Mouse (Mus musculus): ENCODE measurements at regions not wholly inside any gene's neighbourhood (a gene's known extent, or its start where the extent isn't known, plus 50 kb on each side); places are given as distances from the start of the nearest gene placed in this dataset.

- peak; percentile 37 for DNase-seq (ENCODE audit: low spot score)
Observed at GRCm38 (mm10) chr16:49278478-49278877, 221.2 kb downstream of the Myh15 start.

- peak; percentile 37 for DNase-seq (ENCODE audit: low spot score)
Observed at GRCm38 (mm10) chr16:49288096-49288714, 230.9 kb downstream of the Myh15 start.

- DNase-seq (ENCODE audit: low spot score), result peak; percentile 25
Observed at GRCm38 (mm10) chr16:49289200-49290079, 232.2 kb downstream of the Myh15 start.

GRCm38 (mm10) chr16:49303612-49304307 lies 246.5 kb downstream of the Myh15 start:
- DNase-seq (ENCODE audit: low spot score), result no peak

GRCm38 (mm10) chr16:49304354-49304753 lies 247.1 kb downstream of the Myh15 start:
- DNase-seq (ENCODE audit: low spot score), result no peak

GRCm38 (mm10) chr16:49317061-49317460 lies 259.8 kb downstream of the Myh15 start:
- no peak for DNase-seq (ENCODE audit: low spot score)

GRCm38 (mm10) chr16:49319047-49319678 lies 261.9 kb downstream of the Myh15 start:
- no peak for DNase-seq (ENCODE audit: low spot score)

- DNase-seq (ENCODE audit: low spot score), result no peak
Observed at GRCm38 (mm10) chr16:49319774-49320173, 262.5 kb downstream of the Myh15 start.

- DNase-seq (ENCODE audit: low spot score), result no peak
Observed at GRCm38 (mm10) chr16:49321951-49322350, 264.7 kb downstream of the Myh15 start.

GRCm38 (mm10) chr16:49330725-49331386 lies 273.6 kb downstream of the Myh15 start:
- DNase-seq (ENCODE audit: low spot score), result no peak

GRCm38 (mm10) chr16:49332107-49332722 lies 274.9 kb downstream of the Myh15 start:
- DNase-seq (ENCODE audit: low spot score), result no peak

- no peak for DNase-seq (ENCODE audit: low spot score)
Observed at GRCm38 (mm10) chr16:49335916-49336315, 278.6 kb downstream of the Myh15 start.

- no peak for DNase-seq (ENCODE audit: low spot score)
Observed at GRCm38 (mm10) chr16:49337948-49338347, 280.7 kb downstream of the Myh15 start.

- DNase-seq (ENCODE audit: low spot score), result no peak
Observed at GRCm38 (mm10) chr16:49358404-49358803, 301.1 kb downstream of the Myh15 start.

- DNase-seq (ENCODE audit: low spot score), result no peak
Observed at GRCm38 (mm10) chr16:49361731-49362130, 304.4 kb downstream of the Myh15 start.

- no peak for DNase-seq (ENCODE audit: low spot score)
Observed at GRCm38 (mm10) chr16:49369450-49369849, 312.2 kb downstream of the Myh15 start.

GRCm38 (mm10) chr16:49375108-49375507 lies 317.8 kb downstream of the Myh15 start:
- no peak for DNase-seq (ENCODE audit: low spot score)

- no peak for DNase-seq (ENCODE audit: low spot score)
Observed at GRCm38 (mm10) chr16:49378917-49379473, 320.0 kb upstream of the Ift57 start.

GRCm38 (mm10) chr16:49388135-49388534 lies 310.9 kb upstream of the Ift57 start:
- DNase-seq (ENCODE audit: low spot score), result no peak

- DNase-seq (ENCODE audit: low spot score), result no peak
Observed at GRCm38 (mm10) chr16:49407956-49408795, 290.9 kb upstream of the Ift57 start.
